Mouse (Mus musculus) lung, postnatal 4 days (tissue): ENCODE results near the gene Trex2.
A peak's percentile ranks its signal among the peaks of the same experiment; 100 is the strongest.

ENCODE experiments used
- DNase-seq, 2 experiments: peaks; one replicate each; pipeline ENCODE4 v3.0.0; 2021

The Trex2 gene

DNA sequence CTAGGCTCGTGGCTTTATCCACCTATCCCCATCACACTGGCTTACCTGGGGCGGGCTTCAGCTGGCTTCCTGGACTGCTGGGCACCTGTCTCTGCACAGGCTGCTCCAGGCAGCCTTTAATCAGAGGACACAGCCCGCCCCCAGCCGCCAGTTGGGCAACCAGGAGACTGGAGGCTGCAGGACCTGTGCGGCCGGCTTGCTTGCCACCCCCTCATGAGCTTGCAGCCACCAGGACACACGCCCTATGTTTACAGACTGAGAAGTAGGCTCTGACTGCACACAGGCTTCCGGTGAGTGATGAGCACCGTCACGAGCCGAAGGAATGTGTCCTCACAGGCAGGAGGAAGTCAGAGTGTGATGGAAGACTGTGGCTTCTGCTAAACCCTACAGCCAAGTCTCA is at the start of gene Trex2:
Gene Trex2 (minus strand): TSS at position 93 of the 400 bp plus-strand sequence.
- peak in 1 of 2 experiments; percentile 23 for DNase-seq

DNA sequence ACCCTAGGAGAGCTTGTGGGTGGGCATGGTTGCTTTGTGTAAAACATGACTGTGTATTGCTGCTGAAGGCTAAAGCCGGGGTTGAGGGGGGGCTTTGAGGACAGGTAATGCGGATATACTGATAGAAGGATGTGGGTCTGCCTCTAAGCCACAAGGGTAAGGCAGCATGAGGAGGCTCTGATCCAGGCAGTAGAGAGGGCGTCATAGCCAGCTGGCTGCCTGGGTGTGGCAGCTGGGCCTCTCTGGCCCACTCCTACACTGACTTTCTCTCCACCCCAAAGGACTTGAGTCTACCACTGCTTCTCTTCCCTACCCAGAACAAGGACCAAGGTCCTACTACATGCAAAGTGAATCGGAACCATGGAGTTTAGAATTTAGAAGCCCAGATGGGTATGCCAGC is 49.7 kb upstream of the Trex2 start:
- no peak for DNase-seq

DNA sequence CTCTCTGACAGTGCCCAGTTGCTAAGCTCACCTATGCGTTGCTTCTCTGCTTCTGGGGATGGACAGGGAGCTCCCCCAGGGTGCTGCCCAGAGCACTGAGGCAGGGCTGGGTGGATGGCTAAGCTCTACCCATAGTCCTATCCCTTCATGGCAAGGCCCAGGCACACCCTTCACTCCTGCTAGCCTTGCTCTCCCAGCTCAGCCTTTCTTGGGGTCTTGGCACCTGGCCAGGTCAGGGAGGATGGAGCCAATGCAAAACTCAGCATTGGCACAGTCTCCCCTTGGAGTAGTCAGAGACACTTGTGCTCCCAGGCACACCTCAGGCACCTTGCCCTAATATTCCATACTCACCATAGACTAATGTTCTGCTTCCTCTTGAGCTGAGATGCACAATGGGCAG is 48.9 kb upstream of the Trex2 start:
- peak in 1 of 2 experiments; percentile 55 for DNase-seq

DNA sequence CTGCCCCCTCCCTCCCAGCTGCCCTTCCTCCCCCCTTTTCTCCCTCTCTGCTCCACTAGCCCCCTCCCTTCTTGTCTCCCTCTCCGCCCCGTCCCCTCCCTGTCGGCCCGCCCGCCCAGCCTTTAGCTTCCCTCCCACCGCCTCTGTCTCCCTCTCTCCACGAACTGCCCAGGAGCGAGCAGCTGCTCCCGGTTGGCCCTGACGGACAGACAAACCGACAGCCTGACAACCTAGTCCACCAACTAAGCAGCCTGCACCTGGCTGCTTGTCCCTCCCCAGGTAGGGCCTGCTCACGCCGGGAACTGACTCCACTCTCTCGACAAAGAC is 48.3 kb upstream of the Trex2 start, which contains the start of gene Bgn:
Gene Bgn (plus strand): TSS at position 119 of the 327 bp plus-strand sequence.
- peak; percentile 41 to 60 for DNase-seq

DNA sequence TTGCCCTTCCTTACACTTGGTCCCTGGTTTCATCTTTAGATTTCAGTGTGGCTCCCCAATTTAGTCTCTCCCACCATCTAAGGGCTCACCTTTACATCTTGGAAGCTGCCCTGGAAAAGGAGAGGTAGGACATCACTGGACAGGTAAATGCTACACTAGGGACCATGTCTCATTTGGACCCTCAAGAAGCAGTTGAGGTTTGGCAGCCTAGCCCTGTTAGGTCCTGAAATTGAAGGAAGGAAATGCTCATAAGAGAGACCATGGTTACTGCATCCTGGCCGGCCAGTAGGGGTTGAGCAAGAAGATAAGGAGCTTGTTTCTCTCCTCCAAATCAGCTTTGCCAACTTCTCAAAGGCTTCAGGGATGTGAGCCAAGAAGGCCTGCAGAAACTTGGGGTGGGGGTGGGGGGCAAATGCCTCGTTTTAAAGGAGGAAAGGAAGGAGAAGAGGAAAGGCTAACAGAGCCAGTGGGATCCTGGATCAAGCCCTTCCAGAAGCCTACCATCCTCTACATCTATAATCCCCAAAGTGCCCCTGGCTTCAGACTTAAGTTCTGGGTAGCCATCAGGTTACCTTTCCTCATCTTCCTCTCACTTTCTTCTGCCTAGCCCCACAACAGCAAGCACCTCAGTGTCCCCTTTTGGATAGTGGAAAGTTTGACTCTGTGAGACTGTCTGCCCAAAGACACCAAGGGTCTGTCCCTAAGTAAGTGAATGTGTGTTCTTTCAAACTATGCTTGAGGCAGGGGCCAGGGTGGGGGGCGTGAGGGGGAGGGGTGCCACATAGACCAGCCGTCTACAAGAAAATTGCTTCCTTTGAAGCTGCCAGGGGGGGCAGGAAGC is 47.7 kb upstream of the Trex2 start:
- DNase-seq = no peak

DNA sequence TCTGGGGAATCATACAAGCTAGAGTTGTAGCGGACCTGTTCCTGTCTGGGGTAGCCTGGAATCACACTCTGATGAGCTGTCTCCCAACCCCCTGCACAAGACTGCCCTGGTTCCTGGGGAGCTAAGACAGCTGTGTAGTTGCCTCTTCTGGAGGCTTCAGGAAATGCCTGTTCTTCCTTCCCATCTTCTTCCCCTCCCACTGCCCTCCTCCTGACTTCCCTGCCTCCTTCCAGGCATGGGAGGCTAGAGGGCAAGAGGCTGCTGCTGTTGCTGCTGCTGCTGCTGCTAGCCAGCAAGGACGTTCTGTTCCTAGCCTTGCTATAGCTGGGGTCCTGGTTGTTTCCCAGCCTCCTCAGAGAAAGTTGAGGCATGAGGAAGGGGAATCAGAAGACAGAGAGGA is 45.2 kb upstream of the Trex2 start:
- peak in 1 of 2 experiments; percentile 61 for DNase-seq

DNA sequence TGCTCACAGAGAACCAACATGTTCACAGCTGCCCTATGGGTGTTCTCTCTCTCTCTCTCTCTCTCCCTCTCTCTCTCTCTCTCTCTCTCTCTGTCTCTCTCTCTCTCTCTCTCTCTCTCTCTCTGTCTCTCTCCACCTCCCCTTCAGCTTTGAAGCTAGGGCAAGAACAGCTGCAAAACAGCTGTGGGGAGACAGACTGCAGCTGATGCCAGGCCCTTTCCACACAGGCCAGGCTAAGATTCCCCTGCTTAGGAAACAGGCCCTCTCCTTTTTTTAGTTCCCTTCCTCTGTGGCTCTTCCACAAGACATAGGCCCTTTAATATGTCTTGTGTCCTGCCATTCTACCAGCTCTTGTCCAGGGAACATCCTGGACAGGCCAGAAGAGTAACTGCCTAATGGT is 44.5 kb upstream of the Trex2 start:
- peak in 1 of 2 experiments; percentile 81 for DNase-seq

DNA sequence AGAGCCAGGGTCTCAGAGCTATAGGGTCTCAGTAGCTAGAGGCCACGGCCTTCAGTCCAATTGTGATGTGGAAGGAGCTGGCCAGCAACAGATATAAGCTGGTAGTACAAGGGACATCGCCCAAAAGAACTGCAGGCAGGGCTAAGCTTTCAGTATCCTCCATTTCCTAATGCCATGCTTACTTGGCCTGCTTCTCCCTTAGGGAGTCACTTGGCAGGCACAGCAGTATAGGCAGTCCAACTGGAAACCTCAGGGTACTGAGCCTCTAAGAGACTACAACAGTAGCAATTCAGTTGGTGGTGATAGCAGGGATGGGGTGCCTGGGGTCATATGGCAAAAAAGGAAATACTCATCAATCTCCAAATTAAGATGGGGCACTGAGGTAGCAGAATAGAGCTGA is 42.4 kb upstream of the Trex2 start:
- no peak for DNase-seq

DNA sequence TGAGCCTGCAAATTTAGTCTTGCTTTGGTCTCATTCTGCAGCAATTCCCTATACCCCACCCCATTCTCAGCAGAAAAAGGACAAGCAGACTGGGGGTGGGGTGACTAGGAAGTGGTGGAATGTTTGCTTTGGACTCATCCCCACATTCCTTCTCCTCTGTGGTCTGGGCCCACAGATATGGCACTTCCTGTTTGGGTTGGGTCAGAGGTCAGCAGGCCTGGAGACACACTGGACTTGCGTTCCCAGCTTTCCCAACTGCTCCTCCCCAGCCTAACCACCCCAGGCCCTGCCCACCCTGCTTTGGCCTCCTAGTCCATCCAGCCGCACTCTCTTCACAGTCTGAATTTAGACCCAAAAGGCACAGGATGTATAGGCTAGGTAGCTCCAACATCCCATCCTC is 41.5 kb upstream of the Trex2 start:
- DNase-seq = peak; percentile 65 to 88

DNA sequence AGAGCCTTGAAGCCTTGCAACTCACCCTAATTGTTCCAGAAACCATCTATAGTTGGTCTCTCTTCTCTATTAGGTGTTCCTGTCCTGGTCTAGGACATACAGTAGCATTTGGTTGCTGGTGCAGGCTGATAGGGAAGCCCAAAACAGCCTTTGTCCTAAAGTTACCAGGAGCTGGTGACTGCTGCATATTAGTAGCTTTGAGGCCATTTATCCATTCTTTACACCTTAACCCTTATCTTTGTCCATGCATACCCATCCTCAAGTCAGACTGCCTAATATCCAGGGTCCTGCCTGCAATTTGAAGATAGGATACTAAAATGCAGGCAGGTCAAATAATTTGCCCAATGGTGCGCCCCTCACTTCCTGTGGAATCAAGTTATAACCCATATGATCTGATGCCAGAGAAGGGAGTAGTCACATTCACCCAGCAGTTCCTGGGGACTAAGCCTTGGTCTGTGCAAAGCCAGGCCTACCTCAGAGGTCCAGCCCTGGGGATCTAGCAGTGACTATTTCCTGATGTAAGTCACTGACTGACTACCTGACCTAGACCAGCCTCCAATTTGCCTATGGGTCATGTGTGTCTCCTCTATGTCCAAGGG is 40.6 kb upstream of the Trex2 start:
- no peak for DNase-seq

DNA sequence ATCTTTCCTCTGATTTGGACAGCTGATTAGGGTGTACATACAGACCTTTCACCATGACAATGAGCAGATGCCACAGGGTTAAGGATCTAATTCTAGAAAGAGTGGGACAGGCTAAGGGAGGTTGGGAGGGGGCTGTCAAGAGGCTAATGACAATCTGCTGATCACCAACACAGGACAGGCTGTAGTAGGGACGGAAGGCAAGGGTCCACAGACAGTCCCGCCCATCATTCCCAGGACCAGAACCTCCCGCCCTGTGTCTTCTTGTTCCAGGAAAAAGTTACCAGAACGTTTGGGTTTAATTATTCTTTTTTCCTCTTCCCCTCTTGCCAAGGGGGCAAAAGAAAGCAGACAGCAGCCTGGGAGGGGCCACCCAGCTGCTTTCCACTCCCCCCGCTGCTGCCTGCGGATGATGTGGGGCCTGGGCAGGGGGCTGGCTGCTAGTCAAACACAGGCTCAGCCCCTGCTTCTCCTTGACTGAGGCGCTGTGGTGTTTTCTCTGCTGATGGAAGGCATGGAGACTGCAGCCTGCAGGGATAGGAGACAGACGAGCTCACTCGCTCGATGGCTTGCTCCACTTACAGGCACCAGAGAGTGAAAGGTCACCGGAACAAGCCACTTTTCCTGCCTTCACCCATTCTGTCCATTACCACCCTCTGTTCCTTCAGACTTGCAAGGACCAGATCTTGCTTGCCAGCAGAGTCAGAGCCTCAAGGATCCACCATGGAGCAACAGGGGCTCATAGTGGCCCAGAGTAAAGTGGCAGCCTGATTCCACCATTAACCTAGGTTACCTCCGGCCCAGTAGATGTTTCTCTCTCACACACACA is 39.4 kb upstream of the Trex2 start:
- DNase-seq = peak; percentile 56 to 86

DNA sequence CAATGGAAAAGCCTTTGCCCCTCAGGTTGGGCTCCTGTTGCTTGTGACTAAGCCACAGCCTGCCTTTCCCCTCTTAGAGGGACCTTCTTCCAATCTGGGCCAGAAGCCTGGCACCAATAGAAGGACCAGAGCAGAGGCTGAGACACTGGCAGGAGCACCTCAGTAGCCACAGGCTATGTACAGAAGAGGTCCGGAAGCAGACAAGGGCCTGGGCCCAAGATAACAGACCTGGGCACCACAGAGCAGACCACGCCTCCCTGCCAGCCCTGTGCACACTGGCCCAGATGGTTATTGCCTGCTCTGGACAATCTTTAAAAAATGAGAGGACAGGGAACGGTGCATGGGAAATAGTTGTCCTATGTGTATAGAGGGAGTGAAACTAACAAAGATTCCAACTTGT is 36.6 kb upstream of the Trex2 start:
- DNase-seq = no peak

DNA sequence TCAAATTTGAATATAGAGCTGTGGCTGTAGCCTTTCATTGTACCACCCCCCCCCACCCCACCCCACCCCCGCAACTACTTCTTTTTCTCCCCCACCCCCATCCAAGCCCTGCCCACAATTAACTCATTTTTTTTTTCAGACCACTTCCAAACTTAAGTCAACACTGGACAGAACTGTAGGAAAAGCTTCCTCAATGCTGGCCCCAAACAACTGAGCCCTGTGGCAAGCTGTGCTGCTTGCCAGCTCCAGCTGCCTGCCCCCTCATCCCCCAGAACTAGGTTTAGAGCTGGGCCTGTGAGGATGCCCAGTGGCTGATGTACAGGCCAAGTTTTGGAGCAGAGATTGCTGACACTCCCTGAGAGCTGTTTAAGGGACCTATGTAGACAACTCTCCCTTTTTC is 33.6 kb upstream of the Trex2 start:
- DNase-seq = peak in 1 of 2 experiments; percentile 29

DNA sequence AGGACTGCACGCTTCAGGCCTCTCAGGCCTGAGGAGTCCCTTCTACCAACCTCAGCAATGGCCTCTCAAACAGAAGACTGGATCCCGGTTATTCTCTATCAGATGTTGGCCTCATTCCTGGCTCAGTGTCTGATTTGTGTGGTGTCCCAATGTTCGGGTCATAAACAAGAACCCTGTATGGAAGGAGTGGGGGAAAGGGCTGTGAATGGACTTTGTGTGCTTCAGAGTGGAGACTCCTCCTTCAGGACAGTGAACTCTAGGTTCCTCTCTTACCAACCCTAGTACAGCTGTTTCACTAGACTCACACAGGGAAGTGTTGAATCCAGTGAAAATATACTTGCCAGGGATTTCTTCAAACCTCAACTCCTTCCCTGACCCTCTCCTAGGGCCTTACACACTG is 33.2 kb upstream of the Trex2 start:
- DNase-seq = no peak

DNA sequence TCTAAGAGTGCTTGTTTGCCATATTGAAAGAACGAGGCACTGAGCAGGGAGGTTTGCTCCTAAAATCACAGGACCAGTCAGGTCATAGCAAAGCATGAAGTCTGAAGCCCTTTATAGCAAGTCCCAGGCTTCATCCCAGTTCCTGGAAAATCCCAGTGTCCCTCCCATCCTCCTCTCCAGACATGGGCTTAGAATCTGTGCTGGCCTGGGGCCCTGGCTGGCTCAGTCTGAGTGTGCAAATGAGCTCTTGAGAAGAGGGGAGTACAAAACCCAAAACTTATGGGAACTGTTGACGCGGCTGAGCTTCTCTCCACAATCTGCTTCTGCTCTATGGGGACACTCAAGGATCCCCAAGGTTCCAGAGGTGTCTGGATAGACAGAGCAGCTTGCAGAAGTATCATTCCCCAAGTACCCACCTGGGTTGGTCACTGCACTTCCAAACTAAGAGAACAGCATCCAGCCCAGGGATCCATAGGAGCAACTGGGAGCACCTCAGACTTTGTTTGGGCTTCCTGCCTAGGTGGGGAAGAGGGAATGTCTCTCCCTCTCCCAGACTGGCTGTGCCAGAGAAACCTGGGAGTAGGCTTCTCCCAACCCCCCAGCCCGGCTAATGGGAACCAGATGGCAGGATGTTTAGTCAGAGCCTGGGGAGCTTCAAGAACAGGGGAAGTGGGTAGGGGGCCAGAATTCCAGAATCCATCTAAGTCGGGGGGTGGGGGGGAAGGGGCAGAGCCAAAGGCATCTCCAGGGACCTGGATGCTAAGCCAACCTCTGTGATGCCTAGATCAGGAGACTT is 32.5 kb upstream of the Trex2 start:
- DNase-seq = peak; percentile 35 to 67

DNA sequence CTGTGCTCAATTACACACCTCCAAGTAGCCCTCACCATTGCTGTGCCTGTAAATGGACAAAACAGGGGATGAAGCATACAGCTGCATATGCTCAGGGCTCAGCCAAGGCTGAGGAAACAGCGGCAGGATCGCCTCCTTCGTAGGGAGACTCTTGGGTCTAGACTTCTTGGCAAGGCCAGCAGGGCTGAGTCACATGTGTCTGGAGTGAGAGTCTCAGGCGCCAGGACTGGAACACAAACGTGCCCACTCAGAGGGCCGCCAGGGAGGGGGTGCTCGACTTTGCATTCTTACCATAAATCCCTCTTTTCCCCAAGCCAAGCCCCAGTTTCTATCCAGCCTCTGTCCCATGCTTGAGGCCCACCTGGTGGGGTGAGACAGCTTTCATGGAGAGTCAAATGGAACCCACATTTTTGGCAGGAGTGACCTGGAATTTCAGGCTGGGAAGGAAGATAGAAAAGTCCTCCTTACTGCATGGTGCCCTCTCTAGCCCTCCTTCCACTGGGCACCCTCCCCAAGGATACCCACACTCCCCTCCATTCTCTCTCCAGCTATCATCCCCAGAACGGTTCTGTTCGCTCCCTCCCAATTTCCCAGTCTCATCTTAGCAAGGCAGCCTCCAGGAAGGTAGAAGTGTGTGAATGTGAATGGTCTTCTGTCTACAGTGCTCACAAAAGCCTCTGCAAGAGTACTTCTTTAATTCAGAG is 30.5 kb upstream of the Trex2 start:
- peak; percentile 62 to 82 for DNase-seq

DNA sequence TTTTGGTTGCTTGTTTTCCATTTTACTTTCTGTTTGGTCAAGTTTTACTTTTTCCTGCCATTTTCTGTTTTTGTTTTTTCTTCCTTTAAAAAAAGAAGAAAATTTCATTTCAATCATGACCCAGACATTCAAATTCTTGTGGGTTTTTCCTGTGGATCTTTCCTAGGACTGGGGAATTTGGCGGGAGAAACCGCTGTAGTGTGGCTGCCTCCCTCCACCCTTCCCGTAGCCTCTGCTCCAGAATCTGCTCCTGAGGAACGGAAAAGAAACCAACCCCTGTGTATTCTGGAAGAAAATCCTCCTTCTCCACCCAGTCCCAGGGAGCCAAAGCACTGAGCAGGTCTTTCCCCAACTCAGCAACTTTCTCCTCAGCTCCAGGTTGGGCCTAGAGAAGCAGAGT is 25.6 kb upstream of the Trex2 start:
- no peak for DNase-seq

DNA sequence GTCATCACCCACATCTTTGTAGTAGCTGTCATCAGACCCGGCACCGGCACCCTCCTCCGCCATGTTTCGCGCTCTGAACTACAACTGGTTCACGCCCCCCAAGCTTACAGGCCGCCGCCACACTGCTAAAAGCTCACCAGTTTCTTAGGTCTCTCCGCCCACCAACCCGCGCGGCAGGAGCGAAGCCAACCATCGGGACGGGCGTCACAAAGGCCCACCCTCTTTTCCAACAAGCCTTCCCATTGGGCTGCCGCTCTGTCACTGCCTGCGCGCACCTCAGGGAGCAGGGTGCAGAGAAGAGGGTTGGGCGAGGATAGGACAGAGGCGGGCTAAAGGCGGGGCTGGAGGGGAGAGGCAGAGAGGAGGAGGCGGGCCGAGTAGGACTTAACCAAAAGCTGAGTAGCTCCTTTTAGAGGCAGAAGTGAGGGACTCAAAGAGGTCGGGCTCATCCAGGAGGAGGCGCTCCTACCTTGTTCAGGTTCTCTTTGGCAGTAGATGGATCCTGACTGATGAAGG is 23.8 kb upstream of the Trex2 start, which contains the start of gene Haus7:
Gene Haus7 (minus strand): TSS at position 168 of the 516 bp plus-strand sequence.
- DNase-seq = peak; percentile 93 to 97

DNA sequence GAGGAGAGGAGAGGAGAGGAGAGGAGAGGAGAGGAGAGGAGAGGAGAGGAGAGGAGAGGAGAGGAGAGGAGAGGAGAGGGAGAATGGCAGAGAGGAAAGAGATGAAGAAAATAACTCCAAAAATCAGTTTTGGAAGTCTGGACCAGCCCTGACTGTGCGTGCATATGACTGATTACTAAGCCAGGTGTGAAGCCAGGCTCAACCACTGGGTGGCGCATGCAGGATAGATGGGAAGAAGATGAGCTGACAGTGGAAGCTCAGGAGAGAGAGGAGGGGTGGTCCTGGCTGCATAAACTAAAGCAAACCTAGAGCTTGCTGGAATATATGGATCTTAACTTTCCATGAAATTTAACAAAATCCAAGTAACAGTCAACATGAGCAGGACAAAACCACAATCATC is 16.8 kb upstream of the Trex2 start:
- DNase-seq = peak; percentile 36 to 59

DNA sequence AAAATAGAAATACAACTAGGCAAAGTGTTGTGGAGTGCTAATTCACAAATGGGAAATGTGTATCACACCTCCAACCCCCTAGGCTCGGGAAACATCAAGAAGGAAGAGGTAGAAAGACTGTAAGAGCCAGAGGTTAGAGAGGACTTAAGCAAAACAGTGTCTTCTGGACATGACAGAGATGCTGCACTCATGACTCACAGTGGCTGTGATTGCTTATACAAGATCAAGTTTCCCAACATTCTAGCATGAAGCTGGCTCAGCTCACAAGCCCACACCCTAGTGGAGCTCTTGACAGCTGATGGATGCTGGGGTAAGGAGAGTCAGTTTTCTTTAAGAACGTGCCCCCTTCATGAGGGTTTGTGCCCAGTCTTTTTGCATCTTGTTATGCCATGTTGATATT is 6.3 kb upstream of the Trex2 start:
- no peak for DNase-seq

DNA sequence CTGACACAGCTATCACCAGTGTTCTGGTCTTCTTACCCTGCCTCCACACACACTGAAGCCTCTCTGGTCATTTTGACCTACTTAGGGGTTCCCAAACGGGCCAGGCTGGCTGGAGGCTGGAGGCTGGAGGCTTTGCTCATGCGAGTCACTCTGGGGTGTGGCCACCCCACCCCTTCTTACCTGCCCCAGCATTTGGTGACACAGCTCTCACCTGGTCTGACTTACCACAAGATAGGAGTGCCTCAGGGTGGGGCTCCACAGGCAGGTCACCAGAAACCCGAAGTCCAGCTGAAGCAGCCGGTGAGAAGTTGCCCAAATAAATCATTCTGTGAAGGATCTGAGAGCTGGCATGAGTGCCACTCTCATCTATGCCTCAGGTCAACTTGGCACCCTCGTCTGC is 2.3 kb downstream of the Trex2 start:
- DNase-seq = peak in 1 of 2 experiments; percentile 23

DNA sequence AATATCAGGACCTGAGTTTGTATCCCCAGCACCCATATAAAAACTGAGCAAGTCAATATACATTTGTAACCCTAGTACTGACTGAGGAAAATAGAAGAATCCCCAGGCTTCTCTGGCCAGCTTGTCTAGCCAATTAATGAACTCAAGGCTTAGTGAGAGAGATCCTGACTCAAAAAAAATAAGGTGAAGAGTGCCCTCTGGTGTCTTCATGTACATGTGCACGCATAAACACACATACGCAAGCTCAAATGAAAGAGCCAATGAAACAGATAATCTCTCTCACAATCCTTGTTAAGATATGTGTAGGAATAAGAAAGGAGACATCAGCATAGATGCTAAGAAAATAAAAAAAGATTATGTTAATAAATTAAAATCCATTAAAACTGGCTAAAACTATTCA is 5.1 kb downstream of the Trex2 start:
- DNase-seq = no peak
